Mouse (Mus musculus): ENCODE results near the gene Atp5g3. TPM values are rescaled to one million over a fixed set of nuclear protein-coding genes. Genes with fewer than 3 reads are reported as not detected.
A peak's percentile ranks its signal among the peaks of the same experiment; 100 is the strongest.
"Not testable (repeated sequence)": the region's sequence is repeated elsewhere in the genome, so short reads cannot be mapped to it uniquely, and the experiment has no call there.

The Atp5g3 gene
- polyA plus RNA-seq, 1 experiment = 530 TPM

GRCm38 (mm10) chr2:73901169-73901568 lies 10.0 kb downstream of the Atp5g3 start:
- Histone ChIP-seq H3K4me1 (replicated peaks; ENCODE audit: control insufficient read depth, insufficient read depth, low read length) (no peaks in the 10 kb centered on the region), H3K27ac (ENCODE audit: control insufficient read depth, insufficient read depth, low read length) (no peak overlapping the region), H3K4me3 (ENCODE audit: control insufficient read depth, insufficient read depth, low read length) (no peak overlapping the region), H3K27me3 (ENCODE audit: control insufficient read depth, insufficient read depth, low read length) (no peaks in the 10 kb centered on the region), H3K36me3 (ENCODE audit: control insufficient read depth, insufficient read depth, low read length) (no peaks in the 10 kb centered on the region)
- no peak for TF ChIP-seq CTCF (IDR thresholded peaks at IDR 0.05; ENCODE audit: borderline replicate concordance, control insufficient read depth, extremely low read depth, insufficient read depth, low read length, poor library complexity)
- TF ChIP-seq POLR2A (IDR thresholded peaks at IDR 0.05; ENCODE audit: control insufficient read depth, extremely low read depth, insufficient read depth, low read length, poor library complexity) = no peak
- DNase-seq = no peak

GRCm38 (mm10) chr2:73900364-73900763 lies 10.8 kb downstream of the Atp5g3 start:
- TF ChIP-seq POLR2A (IDR thresholded peaks at IDR 0.05; ENCODE audit: control insufficient read depth, extremely low read depth, insufficient read depth, low read length, poor library complexity) (no peak), CTCF (IDR thresholded peaks at IDR 0.05; ENCODE audit: borderline replicate concordance, control insufficient read depth, extremely low read depth, insufficient read depth, low read length, poor library complexity) (no peak)

GRCm38 (mm10) chr2:73896919-73897318 lies 14.2 kb downstream of the Atp5g3 start:
- not testable (repeated sequence) for H3K4me3 ChIP-seq (ENCODE audit: control insufficient read depth, insufficient read depth, low read length); DNase-seq; H3K36me3 ChIP-seq (ENCODE audit: control insufficient read depth, insufficient read depth, low read length); H3K27ac ChIP-seq (ENCODE audit: control insufficient read depth, insufficient read depth, low read length); H3K4me1 ChIP-seq (replicated peaks; ENCODE audit: control insufficient read depth, insufficient read depth, low read length); H3K27me3 ChIP-seq (ENCODE audit: control insufficient read depth, insufficient read depth, low read length)
- WGBS = 89% methylated on average over 4 of the region's 4 CpGs

More at GRCm38 (mm10) chr2:73900364-73900763, 10.8 kb downstream of the Atp5g3 start:
- Histone ChIP-seq H3K27me3 (ENCODE audit: control insufficient read depth, insufficient read depth, low read length) (no peaks in the 10 kb centered on the region), H3K4me3 (ENCODE audit: control insufficient read depth, insufficient read depth, low read length) (no peak overlapping the region), H3K36me3 (ENCODE audit: control insufficient read depth, insufficient read depth, low read length) (no peaks in the 10 kb centered on the region), H3K4me1 (replicated peaks; ENCODE audit: control insufficient read depth, insufficient read depth, low read length) (no peaks in the 10 kb centered on the region), H3K27ac (ENCODE audit: control insufficient read depth, insufficient read depth, low read length) (no peak overlapping the region)
- 87% methylated on average over 1 of the region's 1 CpGs for WGBS
- no peak for DNase-seq

GRCm38 (mm10) chr2:73893473-73894270 lies 17.5 kb downstream of the Atp5g3 start:
- H3K36me3 ChIP-seq (ENCODE audit: control insufficient read depth, insufficient read depth, low read length) = no peaks in the 10 kb centered on the region
- 66% methylated on average over 22 of the region's 22 CpGs for WGBS
- TF ChIP-seq POLR2A (IDR thresholded peaks at IDR 0.05; ENCODE audit: control insufficient read depth, extremely low read depth, insufficient read depth, low read length, poor library complexity) = no peak
- no peak for TF ChIP-seq CTCF (IDR thresholded peaks at IDR 0.05; ENCODE audit: borderline replicate concordance, control insufficient read depth, extremely low read depth, insufficient read depth, low read length, poor library complexity)
- H3K27ac ChIP-seq (ENCODE audit: control insufficient read depth, insufficient read depth, low read length) = peak overlapping the region; percentile 96
- no peak for DNase-seq
- no peaks in the 10 kb centered on the region for H3K27me3 ChIP-seq (ENCODE audit: control insufficient read depth, insufficient read depth, low read length)
- no peak overlapping the region for H3K4me3 ChIP-seq (ENCODE audit: control insufficient read depth, insufficient read depth, low read length)
- no peaks in the 10 kb centered on the region; the same call in 1 of the 2 replicates for H3K4me1 ChIP-seq (replicated peaks; ENCODE audit: control insufficient read depth, insufficient read depth, low read length)

GRCm38 (mm10) chr2:73892464-73893296 lies 18.4 kb downstream of the Atp5g3 start, which contains the start of gene Atf2:
Atf2 (minus strand) TSS chr2:73892639.
- under 1% methylated on average over 63 of the region's 63 CpGs for WGBS
- Histone ChIP-seq H3K4me1 (replicated peaks; ENCODE audit: control insufficient read depth, insufficient read depth, low read length) (no peaks in the 10 kb centered on the region; the same call in 1 of the 2 replicates), H3K27me3 (ENCODE audit: control insufficient read depth, insufficient read depth, low read length) (no peaks in the 10 kb centered on the region), H3K4me3 (ENCODE audit: control insufficient read depth, insufficient read depth, low read length) (peak within 1 kb of the TSS; percentile 77), H3K36me3 (ENCODE audit: control insufficient read depth, insufficient read depth, low read length) (no peaks in the 10 kb centered on the region), H3K27ac (ENCODE audit: control insufficient read depth, insufficient read depth, low read length) (peak within 1 kb of the TSS; percentile 96)
- peak; percentile 99 for DNase-seq
- TF ChIP-seq POLR2A (IDR thresholded peaks at IDR 0.05; ENCODE audit: control insufficient read depth, extremely low read depth, insufficient read depth, low read length, poor library complexity) (peak; percentile 75), CTCF (IDR thresholded peaks at IDR 0.05; ENCODE audit: borderline replicate concordance, control insufficient read depth, extremely low read depth, insufficient read depth, low read length, poor library complexity) (no peak)

GRCm38 (mm10) chr2:73891701-73892463 lies 19.2 kb downstream of the Atp5g3 start:
- Histone ChIP-seq H3K4me3 (ENCODE audit: control insufficient read depth, insufficient read depth, low read length) (peak overlapping the region; percentile 77), H3K4me1 (replicated peaks; ENCODE audit: control insufficient read depth, insufficient read depth, low read length) (no peaks in the 10 kb centered on the region; the same call in 1 of the 2 replicates), H3K27me3 (ENCODE audit: control insufficient read depth, insufficient read depth, low read length) (no peaks in the 10 kb centered on the region), H3K27ac (ENCODE audit: control insufficient read depth, insufficient read depth, low read length) (peak overlapping the region; percentile 52; the same call in 1 of the 2 replicates), H3K36me3 (ENCODE audit: control insufficient read depth, insufficient read depth, low read length) (no peaks in the 10 kb centered on the region)
- no peak for TF ChIP-seq POLR2A (IDR thresholded peaks at IDR 0.05; ENCODE audit: control insufficient read depth, extremely low read depth, insufficient read depth, low read length, poor library complexity)
- TF ChIP-seq CTCF (IDR thresholded peaks at IDR 0.05; ENCODE audit: borderline replicate concordance, control insufficient read depth, extremely low read depth, insufficient read depth, low read length, poor library complexity) = no peak
- peak; percentile 56 for DNase-seq
- WGBS = under 1% methylated on average over 54 of the region's 54 CpGs
